12 mouse cellular contexts compared by ENCODE assay signal in genomic region chr2:137936613-137937012, GRCm38 (mm10).
DNase-seq lines count a peak whose midpoint lies in the region; ATAC-seq lines count a peak whose summit lies in the region.
"Had no signal": no experiment of that assay in that cellular context is flagged by ENCODE, and none has a peak within 500 bp of the region (broad histone marks: within the 10 kb centered on the region; RNA-seq: fewer than 3 reads in every experiment).

No protein-coding gene starts in this region.

- no peak for DNase-seq in forebrain, embryonic 11.5 days (ENCODE audit: low spot score)
- no peak for DNase-seq in lung, postnatal 36 days
- DNase-seq in spleen, postnatal 4 days (ENCODE audit: low spot score in 2 of 2) = no peak
- no peak for DNase-seq in adrenal gland, postnatal 10 days
- DNase-seq: gastrocnemius, postnatal 25 days; thymus, postnatal 14 days had no signal

- H3K27ac ChIP-seq in forebrain, embryonic 12.5 days = no peak overlapping the region
- no peak overlapping the region for H3K27ac ChIP-seq in forebrain, embryonic 11.5 days (ENCODE audit: low read depth, low read length)
- H3K27ac ChIP-seq in lung, embryonic 16.5 days (ENCODE audit: low read length) = no peak overlapping the region
- no peak overlapping the region; the same call in 1 of the 2 replicates for H3K27ac ChIP-seq in forebrain, embryonic 15.5 days (replicated peaks)
- no peak overlapping the region for H3K27ac ChIP-seq in midbrain, embryonic 15.5 days

- peak; percentile 60 for ATAC-seq in forebrain, embryonic 12.5 days (ENCODE audit: low FRiP score)
- ATAC-seq in forebrain, embryonic 11.5 days (replicated peaks; ENCODE audit: low FRiP score) = no peak
- ATAC-seq in lung, embryonic 16.5 days (ENCODE audit: low read depth) = peak; percentile 31; the same call in 1 of the 2 replicates
- ATAC-seq in forebrain, embryonic 15.5 days (replicated peaks) = peak; percentile 86
- 0 out of 2 replicates have a peak, but pooled peaks have one; percentile 58 for ATAC-seq in midbrain, embryonic 15.5 days (replicated peaks)
- ATAC-seq: activated CD4-positive, CD25-positive, alpha-beta regulatory T cell, adult 4 months had no signal

- no peak overlapping the region for H3K4me3 ChIP-seq in forebrain, embryonic 12.5 days (replicated peaks)
- no peak overlapping the region for H3K4me3 ChIP-seq in forebrain, embryonic 11.5 days (ENCODE audit: low read depth, low read length)
- H3K4me3 ChIP-seq in lung, embryonic 16.5 days (ENCODE audit: low read length) = no peak overlapping the region
- H3K4me3 ChIP-seq in forebrain, embryonic 15.5 days = no peak overlapping the region
- no peak overlapping the region for H3K4me3 ChIP-seq in midbrain, embryonic 15.5 days
- H3K4me3 ChIP-seq: heart, embryonic 12.5 days had no signal

- no peak overlapping the region for H3K9ac ChIP-seq in forebrain, embryonic 12.5 days
- H3K9ac ChIP-seq in forebrain, embryonic 11.5 days (ENCODE audit: low read length) = no peak overlapping the region
- H3K9ac ChIP-seq in lung, embryonic 16.5 days (ENCODE audit: low read length) = no peak overlapping the region
- H3K9ac ChIP-seq in forebrain, embryonic 15.5 days (replicated peaks) = no peak overlapping the region
- H3K9ac ChIP-seq in midbrain, embryonic 15.5 days = no peak overlapping the region
- H3K9ac ChIP-seq: heart, embryonic 12.5 days had no signal

- H3K36me3 ChIP-seq in forebrain, embryonic 12.5 days (replicated peaks) = no peaks in the 10 kb centered on the region
- no peaks in the 10 kb centered on the region for H3K36me3 ChIP-seq in forebrain, embryonic 11.5 days (ENCODE audit: control insufficient read depth, insufficient read depth, low read length)
- no peaks in the 10 kb centered on the region for H3K36me3 ChIP-seq in lung, embryonic 16.5 days (ENCODE audit: control insufficient read depth, insufficient read depth, low read length)
- no peaks in the 10 kb centered on the region for H3K36me3 ChIP-seq in forebrain, embryonic 15.5 days
- H3K36me3 ChIP-seq in midbrain, embryonic 15.5 days (replicated peaks) = no peaks in the 10 kb centered on the region
- H3K36me3 ChIP-seq: heart, embryonic 12.5 days had no signal

- 47% methylated on average over 2 of the region's 2 CpGs for WGBS in forebrain, embryonic 12.5 days
- WGBS in forebrain, embryonic 11.5 days = 64% methylated on average over 2 of the region's 2 CpGs
- 53% methylated on average over 2 of the region's 2 CpGs for WGBS in lung, embryonic 16.5 days
- WGBS in forebrain, embryonic 15.5 days = 12% methylated on average over 2 of the region's 2 CpGs
- WGBS in midbrain, embryonic 15.5 days = 55% methylated on average over 2 of the region's 2 CpGs

- H3K27me3 ChIP-seq in forebrain, embryonic 12.5 days = no peaks in the 10 kb centered on the region
- no peaks in the 10 kb centered on the region for H3K27me3 ChIP-seq in forebrain, embryonic 11.5 days (ENCODE audit: control insufficient read depth, insufficient read depth, low read length)
- no peaks in the 10 kb centered on the region for H3K27me3 ChIP-seq in lung, embryonic 16.5 days (ENCODE audit: control insufficient read depth, insufficient read depth, low read depth, low read length)
- no peaks in the 10 kb centered on the region for H3K27me3 ChIP-seq in forebrain, embryonic 15.5 days
- H3K27me3 ChIP-seq in midbrain, embryonic 15.5 days (replicated peaks) = no peaks in the 10 kb centered on the region
- H3K27me3 ChIP-seq: heart, embryonic 12.5 days had no signal

- H3K4me1 ChIP-seq in forebrain, embryonic 12.5 days = peaks cover 21% of the 10 kb centered on the region
- peaks cover 4% of the 10 kb centered on the region; the same call in 1 of the 2 replicates for H3K4me1 ChIP-seq in forebrain, embryonic 11.5 days (replicated peaks; ENCODE audit: control insufficient read depth, insufficient read depth, low read length)
- peaks cover 7% of the 10 kb centered on the region; the same call in 1 of the 2 replicates for H3K4me1 ChIP-seq in lung, embryonic 16.5 days (replicated peaks; ENCODE audit: control insufficient read depth, insufficient read depth, low read length)
- peaks cover 16% of the 10 kb centered on the region for H3K4me1 ChIP-seq in forebrain, embryonic 15.5 days
- H3K4me1 ChIP-seq in midbrain, embryonic 15.5 days = peaks cover 5% of the 10 kb centered on the region; the same call in 1 of the 2 replicates

- H3K4me2 ChIP-seq in forebrain, embryonic 12.5 days = no peak overlapping the region
- H3K4me2 ChIP-seq in forebrain, embryonic 11.5 days (ENCODE audit: low read depth, low read length, severe bottlenecking) = no peak overlapping the region
- no peak overlapping the region for H3K4me2 ChIP-seq in lung, embryonic 16.5 days (ENCODE audit: low read depth, low read length)
- no peak overlapping the region for H3K4me2 ChIP-seq in forebrain, embryonic 15.5 days (replicated peaks)
- no peak overlapping the region for H3K4me2 ChIP-seq in midbrain, embryonic 15.5 days
- H3K4me2 ChIP-seq: heart, embryonic 12.5 days had no signal

- H3K9me3 ChIP-seq in forebrain, embryonic 12.5 days = no peaks in the 10 kb centered on the region
- no peaks in the 10 kb centered on the region for H3K9me3 ChIP-seq in forebrain, embryonic 11.5 days (ENCODE audit: control insufficient read depth, low read length)
- H3K9me3 ChIP-seq in lung, embryonic 16.5 days (ENCODE audit: control insufficient read depth, low read length) = no peaks in the 10 kb centered on the region
- H3K9me3 ChIP-seq in forebrain, embryonic 15.5 days = no peaks in the 10 kb centered on the region
- H3K9me3 ChIP-seq in midbrain, embryonic 15.5 days = no peaks in the 10 kb centered on the region
- H3K9me3 ChIP-seq: heart, embryonic 12.5 days had no signal
